Mouse (Mus musculus) hindbrain, postnatal 0 days (tissue): ENCODE data around the gene Kif6. TPM values are rescaled to one million over a fixed set of nuclear protein-coding genes. Genes with fewer than 3 reads are reported as not detected.
A peak's percentile ranks its signal among the peaks of the same experiment; 100 is the strongest.

Experiments
- ATAC-seq: fragments of 200-750 bp; cut with Nextera tagmentation; 2 replicates; pipeline ENCODE4 v1.8.0; 2017; ENCODE audit warnings: mild to moderate bottlenecking, moderate TSS enrichment, moderate library complexity
- DNase-seq: peaks from one replicate; pipeline ENCODE4 v3.0.0-alpha.2; 2015; ENCODE audit warnings: low spot score
- H3K27ac ChIP-seq: fragments of 300-500 bp; sonication (generic); 2 replicates; pipeline ENCODE4 v1.5.1; 2014; ENCODE audit warnings: mild to moderate bottlenecking
- H3K27me3 ChIP-seq: fragments of 300-500 bp; sonication (generic); 2 replicates; pipeline ENCODE4 v1.6.1; 2014; ENCODE audit warnings: low read length, mixed read lengths; ENCODE audit not compliant: insufficient read depth
- H3K36me3 ChIP-seq: fragments of 300-500 bp; sonication (generic); 2 replicates; pipeline ENCODE4 v1.6.1; 2014; ENCODE audit warnings: low read length, mixed read lengths; ENCODE audit not compliant: insufficient read depth
- H3K4me1 ChIP-seq: fragments of 300-500 bp; sonication (generic); 2 replicates; pipeline ENCODE4 v1.6.1; 2014; ENCODE audit warnings: antibody characterized with exemption, low read length, mixed read lengths; ENCODE audit not compliant: insufficient read depth
- H3K4me2 ChIP-seq: fragments of 300-500 bp; sonication (generic); 2 replicates; pipeline ENCODE4 v1.6.1; 2014; ENCODE audit warnings: low read depth, mild to moderate bottlenecking, low read length, moderate library complexity, mixed read lengths
- H3K4me3 ChIP-seq: fragments of 300-500 bp; sonication (generic); 2 replicates; pipeline ENCODE4 v1.5.1; 2014; ENCODE audit warnings: low read length
- H3K9ac ChIP-seq: fragments of 300-500 bp; sonication (generic); replicated peaks from 2 replicates; pipeline ENCODE4 v1.6.1; 2014; ENCODE audit warnings: mild to moderate bottlenecking, low read length, moderate library complexity, mixed read lengths
- H3K9me3 ChIP-seq: fragments of 300-500 bp; sonication (generic); 2 replicates; pipeline ENCODE4 v1.6.1; 2016; ENCODE audit warnings: low read length, mixed read lengths
- CTCF ChIP-seq: IDR thresholded peaks from 2 replicates; pipeline ENCODE4 v1.5.1; 2016; ENCODE audit warnings: antibody characterized with exemption, control low read depth, low read depth
- WGBS: fragments of 180-500 bp; shearing (Covaris S2); extraction: QIAGEN DNeasy Blood & Tissue Kit; methylation state at CpG from one replicate; pipeline ENCODE4 v1.1.7; 2014; 5-methylcytosine and 5-hydroxymethylcytosine counted together
- polyA plus RNA-seq: library from polyadenylated mRNA; unstranded; fragments of >200 nt; fragmentation: Nextera tagmentation; extraction: Ambion mirVana; gene quantifications from 2 replicates; pipeline ENCODE4 v1.2.1, GENCODE M21; 2015
- total RNA-seq: library from RNA; depleted of rRNA; stranded (reverse); fragments of >200 nt; gene quantifications from 2 replicates; pipeline ENCODE4 v1.2.3, GENCODE M21; 2014

The Kif6 gene
- total and polyA plus RNA-seq, 2 experiments from 2014 or later = 1.5 to 2.6 TPM

- 81% methylated on average over 3 of the region's 3 CpGs for WGBS
- DNase-seq (no peak), ATAC-seq (no peak)
- Histone ChIP-seq H3K4me2 (no peak overlapping the region), H3K27ac (no peak overlapping the region), H3K9me3 (no peaks in the 10 kb centered on the region), H3K9ac (no peak overlapping the region), H3K4me1 (no peaks in the 10 kb centered on the region), H3K27me3 (no peaks in the 10 kb centered on the region), H3K4me3 (no peak overlapping the region), H3K36me3 (no peaks in the 10 kb centered on the region)
- TF ChIP-seq CTCF = no peak
Measured at GRCm38 (mm10) chr17:49851210-49851609, 236.3 kb downstream of the Kif6 start.

- peak; percentile 49 for DNase-seq
- Histone ChIP-seq H3K4me2 (no peak overlapping the region), H3K27ac (no peak overlapping the region), H3K9ac (no peak overlapping the region), H3K27me3 (no peaks in the 10 kb centered on the region), H3K9me3 (no peaks in the 10 kb centered on the region), H3K4me3 (no peak overlapping the region), H3K4me1 (no peaks in the 10 kb centered on the region), H3K36me3 (no peaks in the 10 kb centered on the region)
- TF ChIP-seq CTCF = peak; percentile 47
- 60% methylated on average over 3 of the region's 3 CpGs for WGBS
- no peak for ATAC-seq
Measured at GRCm38 (mm10) chr17:49852183-49852582, 237.2 kb downstream of the Kif6 start.

DNA sequence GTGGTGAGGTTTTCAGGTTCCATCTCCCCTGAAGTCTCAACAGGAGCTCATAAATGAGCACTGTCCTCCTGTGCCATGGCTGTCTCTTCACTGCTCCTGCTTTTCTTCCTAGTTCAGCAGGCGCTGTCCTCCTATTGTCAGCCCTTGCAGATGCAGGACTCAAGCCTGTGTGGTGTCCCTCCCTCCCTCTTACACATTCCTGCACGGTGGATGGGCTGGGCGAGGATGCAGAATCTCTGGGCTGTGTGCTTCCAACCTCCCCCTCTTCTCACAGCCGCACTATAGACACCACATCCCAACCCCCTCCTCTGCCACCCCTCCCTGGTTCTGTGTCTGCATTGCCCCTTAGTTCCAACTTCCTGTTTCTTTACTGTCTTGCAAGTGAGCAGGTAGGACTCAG lies 240.8 kb downstream of the Kif6 start:
- Histone ChIP-seq H3K4me3 (no peak overlapping the region), H3K27me3 (no peaks in the 10 kb centered on the region), H3K4me1 (no peaks in the 10 kb centered on the region), H3K4me2 (no peak overlapping the region), H3K9me3 (no peaks in the 10 kb centered on the region), H3K27ac (no peak overlapping the region), H3K36me3 (no peaks in the 10 kb centered on the region), H3K9ac (no peak overlapping the region)
- DNase-seq (no peak), ATAC-seq (no peak)
- no peak for TF ChIP-seq CTCF
- WGBS = 27% methylated on average over 4 of the region's 4 CpGs

- Histone ChIP-seq H3K27ac (no peak overlapping the region), H3K9me3 (no peaks in the 10 kb centered on the region), H3K27me3 (no peaks in the 10 kb centered on the region), H3K36me3 (no peaks in the 10 kb centered on the region), H3K9ac (no peak overlapping the region), H3K4me2 (no peak overlapping the region), H3K4me1 (peaks cover 8% of the 10 kb centered on the region; the same call in 1 of the 2 replicates), H3K4me3 (no peak overlapping the region)
- WGBS = 84% methylated on average over 10 of the region's 10 CpGs
- DNase-seq (no peak), ATAC-seq (no peak)
- TF ChIP-seq CTCF = no peak
Measured at GRCm38 (mm10) chr17:49860057-49860816, 245.3 kb downstream of the Kif6 start.

DNA sequence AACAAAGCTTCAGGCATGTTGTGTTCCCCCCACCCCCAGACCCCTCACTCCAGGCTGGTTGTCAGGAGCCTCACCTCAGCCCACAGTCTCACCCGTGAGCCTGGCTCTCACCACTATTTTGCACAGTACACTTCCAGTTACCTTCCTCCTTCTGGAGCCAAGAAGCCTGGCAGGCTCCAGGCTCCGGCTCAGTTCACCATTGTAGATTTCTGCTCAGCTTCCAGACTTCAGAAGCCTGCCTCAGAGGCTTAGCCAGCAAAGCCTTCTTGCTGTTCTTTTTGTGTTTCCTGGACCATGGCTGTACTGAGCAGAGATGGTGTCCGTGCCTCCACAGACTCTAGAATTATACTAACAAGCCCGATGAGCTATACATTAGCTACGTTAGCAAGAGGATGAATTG lies 248.7 kb downstream of the Kif6 start:
- DNase-seq (peak; percentile 38), ATAC-seq (peak; percentile 52; the same call in 1 of the 2 replicates)
- H3K9me3 ChIP-seq = no peaks in the 10 kb centered on the region
- 31% methylated on average over 5 of the region's 5 CpGs for WGBS
- peaks cover 16% of the 10 kb centered on the region for H3K4me1 ChIP-seq
- H3K27me3 ChIP-seq = no peaks in the 10 kb centered on the region
- no peaks in the 10 kb centered on the region for H3K36me3 ChIP-seq
- no peak for TF ChIP-seq CTCF
- no peak overlapping the region for H3K4me2 ChIP-seq
- H3K4me3 ChIP-seq = no peak overlapping the region
- peak overlapping the region; percentile 32; the same call in 1 of the 2 replicates for H3K27ac ChIP-seq
- no peak overlapping the region for H3K9ac ChIP-seq

DNA sequence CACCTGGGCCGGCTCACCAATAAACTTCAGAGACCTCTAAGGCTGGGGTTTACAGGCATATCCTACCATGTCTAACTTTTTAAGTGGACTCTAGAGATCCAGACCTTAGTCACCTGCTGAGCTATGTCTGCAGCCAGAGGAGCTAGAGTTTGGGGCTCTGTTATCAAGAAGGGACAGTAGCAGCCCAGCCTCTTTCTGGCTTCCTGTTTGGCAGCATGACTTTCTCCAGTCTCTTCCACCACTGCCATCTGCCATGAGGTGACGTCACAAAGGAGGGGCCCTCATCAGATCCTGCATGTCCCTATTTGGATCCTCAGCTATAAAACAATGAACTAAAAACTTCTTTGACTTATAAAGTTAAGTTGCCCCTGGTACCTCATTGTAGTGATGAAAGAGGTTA lies 250.7 kb downstream of the Kif6 start:
- no peaks in the 10 kb centered on the region for H3K9me3 ChIP-seq
- H3K27me3 ChIP-seq = no peaks in the 10 kb centered on the region
- no peak for TF ChIP-seq CTCF
- no peak overlapping the region for H3K4me3 ChIP-seq
- H3K36me3 ChIP-seq = no peaks in the 10 kb centered on the region
- no peak overlapping the region for H3K4me2 ChIP-seq
- DNase-seq (no peak), ATAC-seq (no peak)
- WGBS = 92% methylated on average over 2 of the region's 2 CpGs
- peaks cover 16% of the 10 kb centered on the region for H3K4me1 ChIP-seq
- H3K27ac ChIP-seq = no peak overlapping the region
- H3K9ac ChIP-seq = no peak overlapping the region

- DNase-seq (no peak), ATAC-seq (0 out of 2 replicates have a peak, but pooled peaks have one; percentile 10)
- H3K4me2 ChIP-seq = no peak overlapping the region
- no peak overlapping the region for H3K4me3 ChIP-seq
- H3K27me3 ChIP-seq = no peaks in the 10 kb centered on the region
- 49% methylated on average over 8 of the region's 8 CpGs for WGBS
- peaks cover 16% of the 10 kb centered on the region for H3K4me1 ChIP-seq
- no peak for TF ChIP-seq CTCF
- H3K9ac ChIP-seq = no peak overlapping the region
- H3K9me3 ChIP-seq = no peaks in the 10 kb centered on the region
- no peaks in the 10 kb centered on the region for H3K36me3 ChIP-seq
- H3K27ac ChIP-seq = peak overlapping the region; percentile 8; the same call in 1 of the 2 replicates
Measured at GRCm38 (mm10) chr17:49866653-49867215, 251.8 kb downstream of the Kif6 start.
